Mouse (Mus musculus): ENCODE measurements around the gene Hcfc1r1. TPM values are rescaled to one million over a fixed set of nuclear protein-coding genes. Genes with fewer than 3 reads are reported as not detected.
A peak's percentile ranks its signal among the peaks of the same experiment; 100 is the strongest.

Gene Hcfc1r1
- polyA plus RNA-seq, 1 experiment from 2014 or later: 52.5 TPM

- ATAC-seq (ENCODE audit: low FRiP score) (no peak), DNase-seq (ENCODE audit: low spot score) (no peak)
- no peak overlapping the region for H3K4me2 ChIP-seq (replicated peaks; ENCODE audit: low read depth, low read length)
- no peaks in the 10 kb centered on the region for H3K9me3 ChIP-seq (ENCODE audit: control insufficient read depth, low read length)
- H3K27me3 ChIP-seq (ENCODE audit: control insufficient read depth, insufficient read depth, low read length): no peaks in the 10 kb centered on the region
- 60% methylated on average over 6 of the region's 6 CpGs for WGBS
- no peaks in the 10 kb centered on the region for H3K36me3 ChIP-seq (ENCODE audit: control insufficient read depth, insufficient read depth, low read length)
- H3K4me3 ChIP-seq (ENCODE audit: low read depth, low read length): no peak overlapping the region
- H3K4me1 ChIP-seq (replicated peaks; ENCODE audit: control insufficient read depth, insufficient read depth, low read length): no peaks in the 10 kb centered on the region
- no peak overlapping the region for H3K9ac ChIP-seq (ENCODE audit: low read depth, low read length)
- no peak overlapping the region for H3K27ac ChIP-seq (ENCODE audit: low read depth, low read length)
These were observed 19.4 kb upstream of the Hcfc1r1 start for GRCm38 (mm10) chr17:23654001-23654400.

GRCm38 (mm10) chr17:23654410-23654809 lies 19.0 kb upstream of the Hcfc1r1 start:
- no peak overlapping the region for H3K9ac ChIP-seq (ENCODE audit: low read depth, low read length)
- H3K4me1 ChIP-seq (replicated peaks; ENCODE audit: control insufficient read depth, insufficient read depth, low read length): no peaks in the 10 kb centered on the region
- no peak for DNase-seq (ENCODE audit: low spot score)
- WGBS: 73% methylated on average over 2 of the region's 2 CpGs
- no peak overlapping the region for H3K4me2 ChIP-seq (replicated peaks; ENCODE audit: low read depth, low read length)
- H3K27me3 ChIP-seq (ENCODE audit: control insufficient read depth, insufficient read depth, low read length): no peaks in the 10 kb centered on the region
- H3K36me3 ChIP-seq (ENCODE audit: control insufficient read depth, insufficient read depth, low read length): no peaks in the 10 kb centered on the region
- no peak overlapping the region for H3K4me3 ChIP-seq (ENCODE audit: low read depth, low read length)
- H3K27ac ChIP-seq (ENCODE audit: low read depth, low read length): no peak overlapping the region
- no peaks in the 10 kb centered on the region for H3K9me3 ChIP-seq (ENCODE audit: control insufficient read depth, low read length)
- ATAC-seq (ENCODE audit: low FRiP score): no peak

GRCm38 (mm10) chr17:23658450-23658849 lies 14.9 kb upstream of the Hcfc1r1 start:
- no peak for ATAC-seq (ENCODE audit: low FRiP score)
- no peaks in the 10 kb centered on the region for H3K36me3 ChIP-seq (ENCODE audit: control insufficient read depth, insufficient read depth, low read length)
- no peak overlapping the region for H3K4me3 ChIP-seq (ENCODE audit: low read depth, low read length)
- DNase-seq (ENCODE audit: low spot score): no peak
- H3K27ac ChIP-seq (ENCODE audit: low read depth, low read length): no peak overlapping the region
- 75% methylated on average over 3 of the region's 3 CpGs for WGBS
- H3K4me1 ChIP-seq (replicated peaks; ENCODE audit: control insufficient read depth, insufficient read depth, low read length): no peaks in the 10 kb centered on the region
- H3K4me2 ChIP-seq (replicated peaks; ENCODE audit: low read depth, low read length): no peak overlapping the region
- H3K9me3 ChIP-seq (ENCODE audit: control insufficient read depth, low read length): no peaks in the 10 kb centered on the region
- H3K27me3 ChIP-seq (ENCODE audit: control insufficient read depth, insufficient read depth, low read length): peaks cover 20% of the 10 kb centered on the region
- H3K9ac ChIP-seq (ENCODE audit: low read depth, low read length): no peak overlapping the region

- Histone ChIP-seq H3K36me3 (ENCODE audit: control insufficient read depth, insufficient read depth, low read length) (no peaks in the 10 kb centered on the region), H3K27me3 (ENCODE audit: control insufficient read depth, insufficient read depth, low read length) (peaks cover 20% of the 10 kb centered on the region), H3K27ac (ENCODE audit: low read depth, low read length) (no peak within 1 kb of the TSS), H3K4me3 (ENCODE audit: low read depth, low read length) (no peak within 1 kb of the TSS), H3K9ac (ENCODE audit: low read depth, low read length) (no peak within 1 kb of the TSS), H3K4me2 (replicated peaks; ENCODE audit: low read depth, low read length) (no peak within 1 kb of the TSS), H3K9me3 (ENCODE audit: control insufficient read depth, low read length) (no peaks in the 10 kb centered on the region), H3K4me1 (replicated peaks; ENCODE audit: control insufficient read depth, insufficient read depth, low read length) (no peaks in the 10 kb centered on the region)
- ATAC-seq (ENCODE audit: low FRiP score): peak; percentile 8; the same call in 1 of the 2 replicates
- 7% methylated on average over 27 of the region's 27 CpGs for WGBS
- peak; percentile 32 for DNase-seq (ENCODE audit: low spot score)
These were observed 13.1 kb upstream of the Hcfc1r1 start, which contains the start of gene Bicdl2 for GRCm38 (mm10) chr17:23660117-23660875. TSS of gene Bicdl2 (plus strand) at chr17:23660506.

GRCm38 (mm10) chr17:23660876-23661200 lies 12.6 kb upstream of the Hcfc1r1 start:
- Histone ChIP-seq H3K4me3 (ENCODE audit: low read depth, low read length) (no peak overlapping the region), H3K4me1 (replicated peaks; ENCODE audit: control insufficient read depth, insufficient read depth, low read length) (no peaks in the 10 kb centered on the region), H3K9me3 (ENCODE audit: control insufficient read depth, low read length) (no peaks in the 10 kb centered on the region), H3K27ac (ENCODE audit: low read depth, low read length) (no peak overlapping the region), H3K9ac (ENCODE audit: low read depth, low read length) (no peak overlapping the region), H3K27me3 (ENCODE audit: control insufficient read depth, insufficient read depth, low read length) (peaks cover 20% of the 10 kb centered on the region), H3K36me3 (ENCODE audit: control insufficient read depth, insufficient read depth, low read length) (no peaks in the 10 kb centered on the region), H3K4me2 (replicated peaks; ENCODE audit: low read depth, low read length) (no peak overlapping the region)
- 9% methylated on average over 14 of the region's 14 CpGs for WGBS
- ATAC-seq (ENCODE audit: low FRiP score): no peak
- no peak for DNase-seq (ENCODE audit: low spot score)

GRCm38 (mm10) chr17:23661526-23661925 lies 11.9 kb upstream of the Hcfc1r1 start:
- no peak overlapping the region for H3K9ac ChIP-seq (ENCODE audit: low read depth, low read length)
- no peak overlapping the region for H3K4me2 ChIP-seq (replicated peaks; ENCODE audit: low read depth, low read length)
- H3K4me1 ChIP-seq (replicated peaks; ENCODE audit: control insufficient read depth, insufficient read depth, low read length): no peaks in the 10 kb centered on the region
- ATAC-seq (ENCODE audit: low FRiP score): no peak
- H3K9me3 ChIP-seq (ENCODE audit: control insufficient read depth, low read length): no peaks in the 10 kb centered on the region
- no peaks in the 10 kb centered on the region for H3K36me3 ChIP-seq (ENCODE audit: control insufficient read depth, insufficient read depth, low read length)
- peak; percentile 44 for DNase-seq (ENCODE audit: low spot score)
- 3% methylated on average over 9 of the region's 9 CpGs for WGBS
- no peak overlapping the region for H3K4me3 ChIP-seq (ENCODE audit: low read depth, low read length)
- no peak overlapping the region for H3K27ac ChIP-seq (ENCODE audit: low read depth, low read length)
- peaks cover 20% of the 10 kb centered on the region for H3K27me3 ChIP-seq (ENCODE audit: control insufficient read depth, insufficient read depth, low read length)

GRCm38 (mm10) chr17:23664556-23665021 lies 8.8 kb upstream of the Hcfc1r1 start:
- ATAC-seq (ENCODE audit: low FRiP score) (peak; percentile 52), DNase-seq (ENCODE audit: low spot score) (peak; percentile 50)
- no peak overlapping the region for H3K27ac ChIP-seq (ENCODE audit: low read depth, low read length)
- no peak overlapping the region for H3K4me2 ChIP-seq (replicated peaks; ENCODE audit: low read depth, low read length)
- H3K4me1 ChIP-seq (replicated peaks; ENCODE audit: control insufficient read depth, insufficient read depth, low read length): no peaks in the 10 kb centered on the region
- peaks cover 3% of the 10 kb centered on the region; the same call in 1 of the 2 replicates for H3K36me3 ChIP-seq (ENCODE audit: control insufficient read depth, insufficient read depth, low read length)
- H3K9ac ChIP-seq (ENCODE audit: low read depth, low read length): no peak overlapping the region
- 16% methylated on average over 5 of the region's 5 CpGs for WGBS
- no peaks in the 10 kb centered on the region for H3K9me3 ChIP-seq (ENCODE audit: control insufficient read depth, low read length)
- H3K27me3 ChIP-seq (ENCODE audit: control insufficient read depth, insufficient read depth, low read length): peaks cover 20% of the 10 kb centered on the region
- no peak overlapping the region for H3K4me3 ChIP-seq (ENCODE audit: low read depth, low read length)

- Histone ChIP-seq H3K27me3 (ENCODE audit: control insufficient read depth, insufficient read depth, low read length) (peaks cover 12% of the 10 kb centered on the region), H3K9ac (ENCODE audit: low read depth, low read length) (no peak overlapping the region), H3K4me1 (replicated peaks; ENCODE audit: control insufficient read depth, insufficient read depth, low read length) (no peaks in the 10 kb centered on the region), H3K4me3 (ENCODE audit: low read depth, low read length) (no peak overlapping the region), H3K27ac (ENCODE audit: low read depth, low read length) (no peak overlapping the region), H3K9me3 (ENCODE audit: control insufficient read depth, low read length) (no peaks in the 10 kb centered on the region), H3K4me2 (replicated peaks; ENCODE audit: low read depth, low read length) (no peak overlapping the region), H3K36me3 (ENCODE audit: control insufficient read depth, insufficient read depth, low read length) (peaks cover 3% of the 10 kb centered on the region; the same call in 1 of the 2 replicates)
- DNase-seq (ENCODE audit: low spot score) (no peak), ATAC-seq (ENCODE audit: low FRiP score) (no peak)
- 84% methylated on average over 14 of the region's 14 CpGs for WGBS
These were observed 7.9 kb upstream of the Hcfc1r1 start for GRCm38 (mm10) chr17:23665511-23665910.

GRCm38 (mm10) chr17:23670516-23671074 lies 2.8 kb upstream of the Hcfc1r1 start:
- no peak overlapping the region for H3K9ac ChIP-seq (ENCODE audit: low read depth, low read length)
- no peak overlapping the region for H3K27ac ChIP-seq (ENCODE audit: low read depth, low read length)
- H3K4me3 ChIP-seq (ENCODE audit: low read depth, low read length): no peak overlapping the region
- H3K4me1 ChIP-seq (replicated peaks; ENCODE audit: control insufficient read depth, insufficient read depth, low read length): peaks cover 3% of the 10 kb centered on the region; the same call in 1 of the 2 replicates
- H3K4me2 ChIP-seq (replicated peaks; ENCODE audit: low read depth, low read length): no peak overlapping the region
- H3K36me3 ChIP-seq (ENCODE audit: control insufficient read depth, insufficient read depth, low read length): peaks cover 3% of the 10 kb centered on the region; the same call in 1 of the 2 replicates
- ATAC-seq (ENCODE audit: low FRiP score) (no peak), DNase-seq (ENCODE audit: low spot score) (no peak)
- peaks cover 5% of the 10 kb centered on the region for H3K27me3 ChIP-seq (ENCODE audit: control insufficient read depth, insufficient read depth, low read length)
- WGBS: 92% methylated on average over 6 of the region's 7 CpGs
- H3K9me3 ChIP-seq (ENCODE audit: control insufficient read depth, low read length): no peaks in the 10 kb centered on the region

Data from hindbrain, embryonic 11.5 days (tissue).